Mouse (Mus musculus) hindbrain, embryonic 13.5 days (tissue): Measurements from ENCODE around the gene S100a6. TPM values are rescaled to one million over a fixed set of nuclear protein-coding genes. Genes with fewer than 3 reads are reported as not detected.

Experiments used
- ATAC-seq: fragments of 200-750 bp; cut with Nextera tagmentation; 2 replicates; pipeline ENCODE4 v1.8.0; 2017; ENCODE audit warnings: moderate TSS enrichment; ENCODE audit not compliant: low FRiP score
- H3K27ac ChIP-seq: fragments of 300-500 bp; sonication (generic); 2 replicates; pipeline ENCODE4 v1.5.1; 2015; ENCODE audit warnings: inconsistent platforms, mild to moderate bottlenecking, moderate library complexity
- H3K27me3 ChIP-seq: fragments of 300-500 bp; sonication (generic); 2 replicates; pipeline ENCODE4 v1.6.1; 2015; ENCODE audit warnings: mild to moderate bottlenecking, inconsistent platforms
- H3K36me3 ChIP-seq: fragments of 300-500 bp; sonication (generic); 2 replicates; pipeline ENCODE4 v1.6.1; 2015; ENCODE audit warnings: mild to moderate bottlenecking, inconsistent platforms
- H3K4me1 ChIP-seq: fragments of 300-500 bp; sonication (generic); replicated peaks from 2 replicates; pipeline ENCODE4 v1.6.1; 2015; ENCODE audit warnings: inconsistent platforms
- H3K4me2 ChIP-seq: fragments of 300-500 bp; sonication (generic); 2 replicates; pipeline ENCODE4 v1.6.1; 2015; ENCODE audit warnings: inconsistent platforms, mild to moderate bottlenecking, moderate library complexity
- H3K4me3 ChIP-seq: fragments of 300-500 bp; sonication (generic); 2 replicates; pipeline ENCODE4 v1.5.1; 2015; ENCODE audit warnings: mild to moderate bottlenecking, inconsistent platforms
- H3K9ac ChIP-seq: fragments of 300-500 bp; sonication (generic); 2 replicates; pipeline ENCODE4 v1.6.1; 2015; ENCODE audit warnings: mild to moderate bottlenecking, inconsistent platforms
- H3K9me3 ChIP-seq: fragments of 300-500 bp; sonication (generic); 2 replicates; pipeline ENCODE4 v1.6.1; 2016; ENCODE audit warnings: inconsistent platforms
- WGBS: fragments of 180-500 bp; shearing (Covaris S2); methylation state at CpG from one replicate; pipeline ENCODE4 v1.1.7; 2015; 5-methylcytosine and 5-hydroxymethylcytosine counted together
- polyA plus RNA-seq: library from polyadenylated mRNA; unstranded; fragments of >200 nt; fragmentation: Nextera tagmentation; extraction: Ambion mirVana; gene quantifications from 2 replicates; pipeline ENCODE4 v1.2.1, GENCODE M21; 2015

The S100a6 gene
- polyA plus RNA-seq, 1 experiment from 2014 or later = 42.3 TPM

DNA sequence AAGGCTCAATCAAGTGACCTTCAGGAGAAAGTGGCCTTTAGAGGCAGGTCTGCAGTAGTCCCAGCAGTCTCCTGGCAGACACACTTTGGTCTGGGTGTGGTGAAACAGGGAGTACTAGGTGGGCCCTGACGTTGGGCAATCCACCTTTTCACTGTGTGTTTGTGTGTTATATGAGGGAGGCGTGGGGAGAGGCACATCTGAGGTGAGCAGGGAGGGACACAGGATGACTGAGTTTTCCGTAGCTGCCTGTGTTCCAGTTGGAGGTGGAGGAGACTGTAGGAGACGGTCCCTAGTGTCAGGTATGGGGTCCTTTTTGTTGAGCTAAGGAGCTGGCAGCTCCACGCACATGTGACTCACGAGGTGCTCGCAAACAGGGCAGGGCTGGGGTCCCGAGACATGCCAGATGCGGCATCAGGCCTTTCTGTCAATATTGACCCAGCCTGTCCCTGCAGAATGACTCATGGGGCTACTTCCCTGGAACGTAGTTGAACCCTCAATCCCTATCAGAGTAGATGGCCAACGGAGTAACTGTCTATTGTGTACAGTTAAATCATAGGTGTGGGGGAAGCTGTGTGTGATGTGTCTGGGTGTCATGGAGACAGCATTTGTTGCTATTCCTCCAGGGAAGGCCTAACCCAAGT lies 2.0 kb downstream of the S100a6 start:
- Histone ChIP-seq H3K9me3 (no peaks in the 10 kb centered on the region), H3K27me3 (peaks cover 18% of the 10 kb centered on the region), H3K4me3 (no peak overlapping the region), H3K9ac (no peak overlapping the region), H3K4me2 (no peak overlapping the region), H3K27ac (no peak overlapping the region), H3K36me3 (no peaks in the 10 kb centered on the region), H3K4me1 (peaks cover 10% of the 10 kb centered on the region)
- ATAC-seq = no peak
- WGBS = 85% methylated on average over 11 of the region's 11 CpGs

- 20% methylated on average over 7 of the region's 7 CpGs for WGBS
- Histone ChIP-seq H3K9me3 (no peaks in the 10 kb centered on the region), H3K4me1 (peaks cover 10% of the 10 kb centered on the region), H3K27me3 (peaks cover 18% of the 10 kb centered on the region), H3K4me2 (no peak overlapping the region), H3K9ac (no peak overlapping the region), H3K27ac (no peak overlapping the region), H3K4me3 (no peak overlapping the region), H3K36me3 (no peaks in the 10 kb centered on the region)
- peak; percentile 48; the same call in 1 of the 2 replicates for ATAC-seq
These were observed 2.7 kb downstream of the S100a6 start for GRCm38 (mm10) chr3:90615415-90615814.

DNA sequence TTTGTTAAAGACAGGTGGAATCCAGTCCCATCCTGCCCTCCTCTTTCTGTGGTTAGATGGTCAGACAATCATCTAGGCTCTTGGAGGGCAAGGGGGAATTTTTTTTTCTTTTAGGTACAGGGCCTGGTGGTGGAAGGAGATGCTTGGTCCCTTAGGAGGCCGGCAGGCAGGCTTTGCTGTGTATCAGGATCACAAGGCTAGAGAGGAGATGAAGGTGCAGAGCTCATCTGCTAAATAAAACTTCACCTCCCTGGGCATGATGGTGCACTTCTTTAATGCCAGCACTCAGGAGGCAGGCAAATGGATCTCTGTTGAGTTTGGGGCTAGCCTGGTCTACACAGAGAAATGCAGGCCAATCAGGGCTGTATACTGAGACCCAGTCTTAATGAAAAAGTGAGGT lies 3.2 kb downstream of the S100a6 start:
- Histone ChIP-seq H3K36me3 (no peaks in the 10 kb centered on the region), H3K4me2 (no peak overlapping the region), H3K9me3 (no peaks in the 10 kb centered on the region), H3K27me3 (peaks cover 15% of the 10 kb centered on the region), H3K4me1 (peaks cover 10% of the 10 kb centered on the region), H3K4me3 (no peak overlapping the region), H3K27ac (no peak overlapping the region), H3K9ac (no peak overlapping the region)
- WGBS = 78% methylated on average over 1 of the region's 1 CpGs
- no peak for ATAC-seq

GRCm38 (mm10) chr3:90617586-90617985 lies 4.9 kb downstream of the S100a6 start:
- H3K4me2 ChIP-seq = no peak overlapping the region
- 14% methylated on average over 1 of the region's 1 CpGs for WGBS
- no peak overlapping the region for H3K9ac ChIP-seq
- ATAC-seq = no peak
- no peaks in the 10 kb centered on the region for H3K9me3 ChIP-seq
- peaks cover 10% of the 10 kb centered on the region for H3K4me1 ChIP-seq
- H3K36me3 ChIP-seq = no peaks in the 10 kb centered on the region
- no peak overlapping the region for H3K4me3 ChIP-seq
- H3K27me3 ChIP-seq = peaks cover 15% of the 10 kb centered on the region
- H3K27ac ChIP-seq = no peak overlapping the region

DNA sequence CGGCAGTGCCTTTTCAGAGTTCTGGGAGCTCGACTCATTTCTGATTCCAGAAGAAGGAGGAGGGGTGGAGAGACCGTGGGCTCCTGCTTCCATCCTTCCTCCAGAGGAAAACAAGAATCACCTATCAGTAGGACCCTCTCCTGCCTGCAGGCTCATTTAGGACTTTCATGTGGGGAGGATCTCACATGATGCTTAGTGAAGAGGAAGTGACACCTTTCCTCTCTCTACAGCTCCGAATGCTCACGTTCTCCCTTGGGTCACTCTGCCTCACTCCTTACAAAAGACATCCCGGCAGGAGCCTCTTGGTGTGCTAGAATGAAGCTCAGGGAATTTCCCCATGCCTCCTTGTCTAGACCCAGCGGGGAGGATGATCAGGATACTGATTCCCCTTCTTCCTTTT lies 8.9 kb downstream of the S100a6 start:
- Histone ChIP-seq H3K27me3 (no peaks in the 10 kb centered on the region), H3K9ac (no peak overlapping the region), H3K4me3 (no peak overlapping the region), H3K4me1 (peaks cover 22% of the 10 kb centered on the region), H3K27ac (no peak overlapping the region), H3K9me3 (no peaks in the 10 kb centered on the region), H3K4me2 (no peak overlapping the region), H3K36me3 (no peaks in the 10 kb centered on the region)
- 56% methylated on average over 7 of the region's 7 CpGs for WGBS
- no peak for ATAC-seq

DNA sequence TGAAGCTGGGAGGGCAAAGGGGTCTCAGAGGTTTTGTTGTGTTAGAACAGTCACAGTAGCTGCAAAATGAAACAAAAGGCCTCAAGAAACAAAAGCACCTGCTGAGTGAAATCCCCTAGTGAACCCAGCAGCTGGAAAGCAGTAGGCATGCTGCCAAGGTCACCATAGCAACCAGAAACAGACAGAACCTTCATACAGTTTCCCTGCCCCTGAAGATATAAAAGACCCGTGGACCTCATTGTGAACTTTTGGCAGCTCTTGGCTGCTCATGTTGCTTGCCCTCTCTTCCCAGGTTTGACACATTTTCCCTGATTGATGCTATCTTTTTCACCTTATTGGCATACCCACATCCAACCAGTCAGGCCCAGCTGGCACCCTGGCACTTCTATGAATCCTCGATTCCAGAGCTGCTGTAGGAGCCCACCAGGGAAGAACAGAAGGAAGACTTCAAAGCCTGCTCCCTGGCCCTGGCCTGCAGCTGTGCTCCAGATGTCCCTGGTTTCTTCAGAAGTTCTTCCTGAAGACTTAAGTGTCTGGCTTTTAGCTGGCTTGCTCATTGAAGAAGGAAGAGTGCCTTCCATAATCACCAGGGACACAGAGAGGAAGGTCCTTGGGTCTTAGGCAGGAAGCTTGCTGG lies 10.9 kb downstream of the S100a6 start:
- no peaks in the 10 kb centered on the region for H3K9me3 ChIP-seq
- no peak overlapping the region for H3K9ac ChIP-seq
- no peak overlapping the region for H3K4me3 ChIP-seq
- H3K36me3 ChIP-seq = no peaks in the 10 kb centered on the region
- ATAC-seq = peak; percentile 64; the same call in 1 of the 2 replicates
- H3K27me3 ChIP-seq = no peaks in the 10 kb centered on the region
- no peak overlapping the region for H3K4me2 ChIP-seq
- peaks cover 22% of the 10 kb centered on the region for H3K4me1 ChIP-seq
- 6% methylated on average over 2 of the region's 2 CpGs for WGBS
- peak overlapping the region; percentile 68 for H3K27ac ChIP-seq

DNA sequence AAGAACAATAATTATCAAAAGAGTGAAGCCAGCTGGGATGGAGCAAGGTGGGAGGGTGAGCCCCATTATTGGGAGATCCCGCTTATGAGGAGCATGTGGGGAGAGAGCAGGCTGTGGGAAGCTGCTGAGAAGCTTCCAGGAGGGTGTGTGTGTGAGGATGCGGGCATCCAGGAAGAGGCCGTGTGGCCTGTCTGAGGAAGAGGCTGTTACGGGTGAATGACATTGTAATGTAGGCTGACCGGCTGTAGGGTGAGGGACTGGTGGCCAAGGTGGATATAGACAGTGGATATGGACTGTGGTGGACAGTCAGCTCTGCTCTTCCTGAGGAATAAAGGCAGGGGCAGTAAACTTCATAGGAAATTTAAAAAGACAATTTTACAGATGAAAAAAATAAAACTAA lies 12.8 kb downstream of the S100a6 start:
- H3K9me3 ChIP-seq = no peaks in the 10 kb centered on the region
- no peak overlapping the region for H3K4me2 ChIP-seq
- 65% methylated on average over 5 of the region's 5 CpGs for WGBS
- H3K27me3 ChIP-seq = no peaks in the 10 kb centered on the region
- H3K9ac ChIP-seq = no peak overlapping the region
- no peak overlapping the region for H3K4me3 ChIP-seq
- peaks cover 22% of the 10 kb centered on the region for H3K4me1 ChIP-seq
- 0 out of 2 replicates have a peak, but pooled peaks have one; percentile 6 for ATAC-seq
- no peaks in the 10 kb centered on the region for H3K36me3 ChIP-seq
- H3K27ac ChIP-seq = no peak overlapping the region

GRCm38 (mm10) chr3:90626266-90627021 lies 13.8 kb downstream of the S100a6 start:
- Histone ChIP-seq H3K27me3 (no peaks in the 10 kb centered on the region), H3K4me2 (no peak overlapping the region), H3K9me3 (no peaks in the 10 kb centered on the region), H3K4me1 (peaks cover 22% of the 10 kb centered on the region), H3K36me3 (no peaks in the 10 kb centered on the region), H3K4me3 (no peak overlapping the region), H3K9ac (no peak overlapping the region), H3K27ac (no peak overlapping the region)
- WGBS = 79% methylated on average over 9 of the region's 9 CpGs
- no peak for ATAC-seq

GRCm38 (mm10) chr3:90627366-90627765 lies 14.7 kb downstream of the S100a6 start:
- no peak overlapping the region for H3K9ac ChIP-seq
- H3K27ac ChIP-seq = no peak overlapping the region
- ATAC-seq = no peak
- peaks cover 22% of the 10 kb centered on the region for H3K4me1 ChIP-seq
- no peak overlapping the region for H3K4me3 ChIP-seq
- H3K4me2 ChIP-seq = no peak overlapping the region
- no peaks in the 10 kb centered on the region for H3K36me3 ChIP-seq
- WGBS = 96% methylated on average over 5 of the region's 5 CpGs
- H3K27me3 ChIP-seq = no peaks in the 10 kb centered on the region
- H3K9me3 ChIP-seq = no peaks in the 10 kb centered on the region

GRCm38 (mm10) chr3:90627807-90628206 lies 15.1 kb downstream of the S100a6 start:
- no peak overlapping the region for H3K9ac ChIP-seq
- no peak for ATAC-seq
- no peaks in the 10 kb centered on the region for H3K36me3 ChIP-seq
- H3K4me3 ChIP-seq = no peak overlapping the region
- H3K9me3 ChIP-seq = no peaks in the 10 kb centered on the region
- no peak overlapping the region for H3K27ac ChIP-seq
- WGBS = 60% methylated on average over 4 of the region's 4 CpGs
- no peaks in the 10 kb centered on the region for H3K27me3 ChIP-seq
- peaks cover 20% of the 10 kb centered on the region for H3K4me1 ChIP-seq
- no peak overlapping the region for H3K4me2 ChIP-seq

DNA sequence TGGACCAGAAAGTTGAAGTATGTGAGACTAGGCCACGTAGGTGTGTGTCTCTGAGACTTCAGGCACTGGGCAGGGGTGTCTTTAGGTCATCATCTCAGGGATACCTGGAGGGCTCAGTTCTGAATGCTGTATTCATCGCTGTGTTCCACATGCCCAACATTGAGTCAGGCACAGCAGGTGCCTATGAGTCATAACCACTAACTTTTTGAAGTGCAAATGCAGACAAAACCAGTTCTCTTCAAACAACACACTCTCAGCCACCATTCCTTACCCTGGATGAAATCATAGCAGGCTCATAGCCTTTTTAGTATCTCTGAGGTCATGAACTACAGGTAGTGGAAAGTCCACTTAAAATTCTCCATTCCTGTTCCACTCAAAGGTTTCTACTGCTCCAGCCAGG lies 16.6 kb downstream of the S100a6 start:
- Histone ChIP-seq H3K9me3 (no peaks in the 10 kb centered on the region), H3K4me2 (no peak overlapping the region)
- ATAC-seq = no peak

DNA sequence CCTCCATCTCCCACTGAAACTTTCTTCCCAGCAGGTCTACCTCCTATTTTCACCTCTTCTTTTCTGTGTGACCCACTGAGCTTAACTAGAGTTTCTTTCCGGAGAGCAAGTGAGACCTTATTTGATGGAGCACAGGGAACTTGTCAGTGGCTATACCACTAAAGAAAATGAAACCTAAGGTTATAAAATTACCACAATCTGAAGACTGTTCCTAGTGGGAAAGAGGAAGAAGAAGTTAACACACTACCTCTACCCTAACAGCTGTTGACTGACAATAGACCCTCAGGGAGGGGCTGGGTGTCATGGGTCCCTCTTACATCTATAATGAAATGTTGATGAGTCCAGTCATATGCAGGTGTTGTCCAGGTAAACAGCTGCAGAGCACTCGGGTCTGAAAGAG lies 19.3 kb downstream of the S100a6 start:
- ATAC-seq = no peak
- no peak overlapping the region for H3K9ac ChIP-seq
- H3K4me1 ChIP-seq = no peaks in the 10 kb centered on the region
- 81% methylated on average over 2 of the region's 2 CpGs for WGBS
- H3K4me2 ChIP-seq = no peak overlapping the region
- no peaks in the 10 kb centered on the region for H3K36me3 ChIP-seq
- H3K27me3 ChIP-seq = no peaks in the 10 kb centered on the region
- H3K27ac ChIP-seq = no peak overlapping the region
- H3K9me3 ChIP-seq = no peaks in the 10 kb centered on the region
- no peak overlapping the region for H3K4me3 ChIP-seq

More for the DNA sequence above, 16.6 kb downstream of the S100a6 start:
- Histone ChIP-seq H3K27ac (no peak overlapping the region), H3K27me3 (no peaks in the 10 kb centered on the region), H3K36me3 (no peaks in the 10 kb centered on the region), H3K9ac (no peak overlapping the region), H3K4me3 (no peak overlapping the region), H3K4me1 (peaks cover 5% of the 10 kb centered on the region; the same call in 1 of the 2 replicates)
- 67% methylated on average over 2 of the region's 2 CpGs for WGBS
